Mouse (Mus musculus) kidney, embryonic 15.5 days (tissue): ENCODE data around the gene Nkapd1. TPM values are rescaled to one million over a fixed set of nuclear protein-coding genes. Genes with fewer than 3 reads are reported as not detected.
A peak's percentile ranks its signal among the peaks of the same experiment; 100 is the strongest.

Experiments
- ATAC-seq: fragments of 200-750 bp; cut with Nextera tagmentation; replicated peaks from 2 replicates; pipeline ENCODE4 v1.8.0; 2017; ENCODE audit warnings: moderate TSS enrichment; ENCODE audit not compliant: low FRiP score
- H3K27ac ChIP-seq: fragments of 300-500 bp; sonication (generic); 2 replicates; pipeline ENCODE4 v1.5.1; 2015; ENCODE audit warnings: mild to moderate bottlenecking, inconsistent platforms
- H3K27me3 ChIP-seq: fragments of 300-500 bp; sonication (generic); 2 replicates; pipeline ENCODE4 v1.6.1; 2015; ENCODE audit warnings: inconsistent platforms
- H3K36me3 ChIP-seq: fragments of 300-500 bp; sonication (generic); 2 replicates; pipeline ENCODE4 v1.6.1; 2015; ENCODE audit warnings: inconsistent platforms
- H3K4me1 ChIP-seq: fragments of 300-500 bp; sonication (generic); 2 replicates; pipeline ENCODE4 v1.6.1; 2015; ENCODE audit warnings: inconsistent platforms
- H3K4me2 ChIP-seq: fragments of 300-500 bp; sonication (generic); 2 replicates; pipeline ENCODE4 v1.6.1; 2015; ENCODE audit warnings: moderate library complexity, mild to moderate bottlenecking, inconsistent platforms
- H3K4me3 ChIP-seq: fragments of 300-500 bp; sonication (generic); replicated peaks from 2 replicates; pipeline ENCODE4 v1.5.1; 2015; ENCODE audit warnings: mild to moderate bottlenecking, inconsistent platforms
- H3K9ac ChIP-seq: fragments of 300-500 bp; sonication (generic); 2 replicates; pipeline ENCODE4 v1.6.1; 2015; ENCODE audit warnings: mild to moderate bottlenecking, inconsistent platforms
- H3K9me3 ChIP-seq: fragments of 300-500 bp; sonication (generic); replicated peaks from 2 replicates; pipeline ENCODE4 v1.6.1; 2016; ENCODE audit warnings: inconsistent platforms
- WGBS: fragments of 180-500 bp; shearing (Covaris S2); methylation state at CpG from one replicate; pipeline ENCODE4 v1.1.7; 2015; ENCODE audit warnings: mixed read lengths; 5-methylcytosine and 5-hydroxymethylcytosine counted together
- polyA plus RNA-seq: library from polyadenylated mRNA; unstranded; fragments of >200 nt; fragmentation: Nextera tagmentation; extraction: Ambion mirVana; gene quantifications from 2 replicates; pipeline ENCODE4 v1.2.1, GENCODE M21; 2015

Nkapd1 gene
- polyA plus RNA-seq = 22.1 and 24.8 TPM in 2 replicates

DNA sequence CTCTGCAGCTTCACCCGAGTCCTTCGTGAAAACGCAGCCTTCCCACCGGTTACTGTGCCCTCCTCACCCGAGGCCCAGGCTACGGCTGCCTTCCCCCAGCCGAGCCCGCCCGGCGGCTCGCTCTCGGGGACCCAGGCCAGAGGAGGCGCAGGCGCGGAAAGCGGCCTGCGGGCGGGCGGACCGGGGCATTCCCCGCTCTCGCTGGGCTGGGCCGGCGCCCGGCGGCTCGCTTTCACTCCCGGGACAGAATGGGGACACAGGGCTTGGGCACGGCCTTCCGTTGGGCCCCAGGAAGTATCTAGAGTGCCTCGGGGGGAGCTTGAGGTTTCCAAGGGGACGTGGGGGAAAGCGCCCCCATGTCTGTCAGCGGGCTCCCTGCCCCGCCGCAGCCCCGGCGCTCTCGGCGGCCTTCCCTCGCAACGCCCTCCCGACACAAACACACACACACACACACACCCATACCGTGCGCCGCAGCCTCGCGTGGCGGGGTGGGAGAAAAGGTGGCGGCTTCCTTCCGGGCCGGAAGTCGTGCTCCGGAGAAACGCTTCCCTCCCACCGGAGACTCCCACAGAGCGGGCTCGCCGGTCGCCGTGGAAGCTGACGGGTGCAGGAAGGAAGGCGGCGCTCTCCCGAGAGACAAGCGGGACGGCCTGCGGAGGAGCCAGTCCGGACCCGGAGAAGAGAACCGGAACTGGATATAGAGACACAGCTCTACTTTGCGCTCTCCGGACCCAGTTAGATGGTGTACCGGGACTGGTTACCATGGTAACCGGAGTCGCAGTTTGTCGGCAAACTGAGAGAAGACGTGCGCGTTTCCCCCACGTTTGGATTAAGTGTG is at the start of gene Nkapd1, which contains the start of gene Pih1d2:
Nkapd1 (minus strand) TSS at position 699 of the 838 bp plus-strand sequence.
Pih1d2 (plus strand) TSS at position 556 of the 838 bp plus-strand sequence.
- peaks cover 12% of the 10 kb centered on the region for H3K4me1 ChIP-seq
- peak within 1 kb of the TSS; percentile 60 for H3K4me2 ChIP-seq
- peaks cover 34% of the 10 kb centered on the region for H3K36me3 ChIP-seq
- H3K9me3 ChIP-seq = no peaks in the 10 kb centered on the region
- H3K9ac ChIP-seq = peak within 1 kb of the TSS; percentile 99
- peak within 1 kb of the TSS; percentile 99 for H3K4me3 ChIP-seq
- peak within 1 kb of the TSS; percentile 98 for H3K27ac ChIP-seq
- ATAC-seq = peak; percentile 95
- H3K27me3 ChIP-seq = no peaks in the 10 kb centered on the region
- WGBS = under 1% methylated on average over 80 of the region's 81 CpGs

- ATAC-seq = no peak
- no peaks in the 10 kb centered on the region for H3K9me3 ChIP-seq
- H3K4me1 ChIP-seq = no peaks in the 10 kb centered on the region
- no peak overlapping the region for H3K4me2 ChIP-seq
- peaks cover 12% of the 10 kb centered on the region; the same call in 1 of the 2 replicates for H3K36me3 ChIP-seq
- H3K27me3 ChIP-seq = no peaks in the 10 kb centered on the region
- 84% methylated on average over 6 of the region's 6 CpGs for WGBS
- no peak overlapping the region for H3K27ac ChIP-seq
- no peak overlapping the region for H3K4me3 ChIP-seq
- no peak overlapping the region for H3K9ac ChIP-seq
These were observed 49.2 kb upstream of the Nkapd1 start for GRCm38 (mm10) chr9:50666442-50666841.

DNA sequence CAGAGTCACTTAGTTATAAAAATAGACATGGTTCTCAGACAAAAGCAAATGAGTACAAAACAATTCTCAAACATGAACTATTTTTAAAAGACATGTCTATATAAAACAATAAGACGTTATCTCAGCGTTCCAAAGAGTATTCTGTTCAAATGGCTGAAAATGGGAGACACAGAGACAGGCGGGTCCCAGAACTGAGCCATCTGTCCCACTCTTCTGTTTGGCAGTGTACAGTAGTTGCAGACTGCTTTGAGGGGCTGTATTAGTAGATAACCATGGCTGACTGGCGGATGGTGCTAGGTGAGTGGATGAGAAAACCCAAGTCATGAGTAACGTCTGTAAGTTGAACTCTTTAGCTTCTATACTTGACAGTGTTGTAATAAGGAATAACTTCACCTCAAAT is 47.6 kb upstream of the Nkapd1 start:
- Histone ChIP-seq H3K4me3 (no peak overlapping the region), H3K4me1 (peaks cover 6% of the 10 kb centered on the region), H3K27me3 (no peaks in the 10 kb centered on the region), H3K27ac (no peak overlapping the region), H3K36me3 (peaks cover 12% of the 10 kb centered on the region; the same call in 1 of the 2 replicates), H3K9ac (no peak overlapping the region), H3K9me3 (no peaks in the 10 kb centered on the region), H3K4me2 (no peak overlapping the region)
- 89% methylated on average over 5 of the region's 5 CpGs for WGBS
- ATAC-seq = no peak

- Histone ChIP-seq H3K9me3 (no peaks in the 10 kb centered on the region), H3K36me3 (peaks cover 24% of the 10 kb centered on the region), H3K4me3 (peak overlapping the region; percentile 79), H3K27me3 (no peaks in the 10 kb centered on the region), H3K4me2 (peak overlapping the region; percentile 79), H3K9ac (peak overlapping the region; percentile 21; the same call in 1 of the 2 replicates), H3K27ac (0 out of 2 replicates have a peak overlapping the region, but pooled peaks have one; percentile 94), H3K4me1 (peaks cover 17% of the 10 kb centered on the region)
- no peak for ATAC-seq
- WGBS = 11% methylated on average over 12 of the region's 12 CpGs
These were observed 43.2 kb upstream of the Nkapd1 start for GRCm38 (mm10) chr9:50660431-50660830.

GRCm38 (mm10) chr9:50659392-50660217 is 42.3 kb upstream of the Nkapd1 start, which contains the start of gene Dlat:
Dlat (minus strand) TSS chr9:50659780.
- Histone ChIP-seq H3K27ac (peak within 1 kb of the TSS; percentile 94), H3K4me2 (peak within 1 kb of the TSS; percentile 79), H3K4me1 (peaks cover 17% of the 10 kb centered on the region), H3K36me3 (peaks cover 32% of the 10 kb centered on the region), H3K9me3 (no peaks in the 10 kb centered on the region), H3K4me3 (peak within 1 kb of the TSS; percentile 79), H3K27me3 (no peaks in the 10 kb centered on the region), H3K9ac (peak within 1 kb of the TSS; percentile 90)
- WGBS = under 1% methylated on average over 63 of the region's 63 CpGs
- ATAC-seq = peak; percentile 91

GRCm38 (mm10) chr9:50658941-50659388 is 41.7 kb upstream of the Nkapd1 start:
- Histone ChIP-seq H3K9ac (peak overlapping the region; percentile 90), H3K4me1 (peaks cover 17% of the 10 kb centered on the region), H3K4me3 (peak overlapping the region; percentile 79), H3K4me2 (peak overlapping the region; percentile 79), H3K36me3 (peaks cover 36% of the 10 kb centered on the region), H3K9me3 (no peaks in the 10 kb centered on the region), H3K27ac (peak overlapping the region; percentile 94), H3K27me3 (no peaks in the 10 kb centered on the region)
- WGBS = 0% methylated on average over 28 of the region's 28 CpGs
- ATAC-seq = peak; percentile 81

- peak overlapping the region; percentile 94 for H3K27ac ChIP-seq
- 21% methylated on average over 5 of the region's 5 CpGs for WGBS
- H3K9ac ChIP-seq = peak overlapping the region; percentile 90
- H3K27me3 ChIP-seq = no peaks in the 10 kb centered on the region
- H3K4me3 ChIP-seq = peak overlapping the region; percentile 79
- peaks cover 17% of the 10 kb centered on the region for H3K4me1 ChIP-seq
- no peak for ATAC-seq
- H3K36me3 ChIP-seq = peaks cover 42% of the 10 kb centered on the region
- peak overlapping the region; percentile 79 for H3K4me2 ChIP-seq
- H3K9me3 ChIP-seq = no peaks in the 10 kb centered on the region
These were observed 41.1 kb upstream of the Nkapd1 start for GRCm38 (mm10) chr9:50658391-50658790.

GRCm38 (mm10) chr9:50650503-50650902 is 33.2 kb upstream of the Nkapd1 start:
- no peaks in the 10 kb centered on the region for H3K27me3 ChIP-seq
- no peak overlapping the region for H3K9ac ChIP-seq
- WGBS = 95% methylated on average over 10 of the region's 10 CpGs
- no peaks in the 10 kb centered on the region for H3K4me1 ChIP-seq
- no peaks in the 10 kb centered on the region for H3K9me3 ChIP-seq
- H3K36me3 ChIP-seq = peaks cover 96% of the 10 kb centered on the region
- H3K27ac ChIP-seq = no peak overlapping the region
- no peak overlapping the region for H3K4me3 ChIP-seq
- ATAC-seq = no peak
- H3K4me2 ChIP-seq = no peak overlapping the region

GRCm38 (mm10) chr9:50646826-50647370 is 29.6 kb upstream of the Nkapd1 start:
- Histone ChIP-seq H3K9ac (no peak overlapping the region), H3K36me3 (peaks cover 95% of the 10 kb centered on the region), H3K27me3 (no peaks in the 10 kb centered on the region), H3K9me3 (no peaks in the 10 kb centered on the region), H3K4me2 (no peak overlapping the region), H3K4me1 (no peaks in the 10 kb centered on the region), H3K27ac (no peak overlapping the region), H3K4me3 (no peak overlapping the region)
- 83% methylated on average over 10 of the region's 10 CpGs for WGBS
- no peak for ATAC-seq

- Histone ChIP-seq H3K4me2 (no peak overlapping the region), H3K4me1 (no peaks in the 10 kb centered on the region), H3K9ac (no peak overlapping the region), H3K9me3 (no peaks in the 10 kb centered on the region), H3K36me3 (peaks cover 64% of the 10 kb centered on the region), H3K27ac (no peak overlapping the region), H3K4me3 (no peak overlapping the region), H3K27me3 (no peaks in the 10 kb centered on the region)
- ATAC-seq = no peak
- 95% methylated on average over 11 of the region's 11 CpGs for WGBS
These were observed 17.0 kb upstream of the Nkapd1 start for GRCm38 (mm10) chr9:50634270-50634669.

DNA sequence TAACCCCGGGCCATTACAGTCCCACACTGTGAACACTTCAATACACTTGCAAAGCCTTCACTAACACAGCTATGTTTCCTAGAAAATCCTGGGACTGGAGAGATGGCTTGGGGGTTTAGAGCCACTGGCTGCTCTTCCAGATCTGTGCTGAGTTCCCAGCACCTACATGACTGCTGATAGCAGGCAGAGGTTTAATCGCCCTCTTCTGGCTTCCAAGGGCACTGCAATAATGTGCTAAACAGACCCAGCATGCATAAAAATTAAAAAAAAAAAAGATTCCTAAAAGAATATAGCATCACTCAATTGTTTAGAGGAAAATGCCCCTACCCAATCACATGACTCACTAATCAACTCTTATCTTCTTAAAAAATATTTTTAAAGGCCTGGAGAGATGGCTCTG is 15.8 kb upstream of the Nkapd1 start:
- Histone ChIP-seq H3K27me3 (no peaks in the 10 kb centered on the region), H3K36me3 (peaks cover 52% of the 10 kb centered on the region), H3K9ac (no peak overlapping the region), H3K9me3 (no peaks in the 10 kb centered on the region), H3K4me3 (no peak overlapping the region), H3K4me1 (no peaks in the 10 kb centered on the region), H3K27ac (no peak overlapping the region), H3K4me2 (no peak overlapping the region)
- 69% methylated on average over 2 of the region's 2 CpGs for WGBS
- ATAC-seq = no peak
